Mouse (Mus musculus) testis, adult 2 months (tissue): ENCODE measurements around the gene Hs6st1. TPM values are rescaled to one million over a fixed set of nuclear protein-coding genes. Genes with fewer than 3 reads are reported as not detected.
"Not testable (repeated sequence)": the region's sequence is repeated elsewhere in the genome, so short reads cannot be mapped to it uniquely, and the experiment has no call there.

Experiments used
- H3K27ac ChIP-seq: fragments of 200-500 bp; 2 replicates; pipeline ENCODE4 v1.5.1; 2012; ENCODE audit warnings: low read depth, low read length; ENCODE audit not compliant: control insufficient read depth, insufficient read depth
- H3K27me3 ChIP-seq: fragments of 200-500 bp; 2 replicates; pipeline ENCODE4 v1.6.1; 2012; ENCODE audit warnings: mild to moderate bottlenecking, low read length, moderate library complexity; ENCODE audit not compliant: control insufficient read depth, insufficient read depth
- H3K36me3 ChIP-seq: fragments of 200-500 bp; 2 replicates; pipeline ENCODE4 v1.6.1; 2012; ENCODE audit warnings: mild to moderate bottlenecking, low read length; ENCODE audit not compliant: control insufficient read depth, insufficient read depth
- H3K4me1 ChIP-seq: fragments of 200-500 bp; 2 replicates; pipeline ENCODE4 v1.6.1; 2012; ENCODE audit warnings: low read length; ENCODE audit not compliant: control insufficient read depth, insufficient read depth
- H3K4me3 ChIP-seq: fragments of 200-500 bp; 2 replicates; pipeline ENCODE4 v1.5.1; 2012; ENCODE audit warnings: low read depth, mild to moderate bottlenecking, low read length, moderate library complexity, mixed read lengths; ENCODE audit not compliant: control insufficient read depth
- CTCF ChIP-seq: fragments of 200-500 bp; IDR thresholded peaks from 2 replicates; pipeline ENCODE4 v1.5.1; 2012; ENCODE audit warnings: low read depth, mild to moderate bottlenecking, inconsistent platforms, low read length, moderate library complexity; ENCODE audit not compliant: control insufficient read depth, insufficient read depth, insufficient replicate concordance
- POLR2A ChIP-seq: fragments of 200-500 bp; IDR thresholded peaks from 2 replicates; pipeline ENCODE4 v1.6.1; 2012; ENCODE audit warnings: low read depth, mild to moderate bottlenecking, inconsistent platforms, low read length, moderate library complexity; ENCODE audit not compliant: control insufficient read depth
- polyA plus RNA-seq: library from polyadenylated mRNA; depleted of rRNA; stranded (reverse); fragments of >200 nt; gene quantifications from 2 replicates; pipeline ENCODE4 v1.2.3, GENCODE M21; 2012; rRNA removed

The Hs6st1 gene
- polyA plus RNA-seq = 4.9 and 5.0 TPM in 2 replicates

- TF ChIP-seq POLR2A = no peak; the same call in 1 of the 2 replicates
- TF ChIP-seq CTCF = no peak
- Histone ChIP-seq H3K4me1 (peaks cover 28% of the 10 kb centered on the region), H3K27ac (0 out of 2 replicates have a peak within 1 kb of the TSS, but pooled peaks have one; percentile 4), H3K36me3 (no peaks in the 10 kb centered on the region), H3K4me3 (peak within 1 kb of the TSS; percentile 89), H3K27me3 (no peaks in the 10 kb centered on the region)
These were observed at the start of gene Hs6st1 for GRCm38 (mm10) chr1:36068076-36068475. TSS of gene Hs6st1 (plus strand) at chr1:36068400.

- H3K27ac ChIP-seq = no peak overlapping the region
- H3K36me3 ChIP-seq = no peaks in the 10 kb centered on the region
- H3K27me3 ChIP-seq = no peaks in the 10 kb centered on the region
- no peak overlapping the region for H3K4me3 ChIP-seq
- TF ChIP-seq CTCF = no peak
- TF ChIP-seq POLR2A = no peak
- peaks cover 2% of the 10 kb centered on the region; the same call in 1 of the 2 replicates for H3K4me1 ChIP-seq
These were observed 49.6 kb upstream of the Hs6st1 start for GRCm38 (mm10) chr1:36018617-36019016.

- no peaks in the 10 kb centered on the region for H3K36me3 ChIP-seq
- H3K27ac ChIP-seq = no peak overlapping the region
- no peaks in the 10 kb centered on the region for H3K27me3 ChIP-seq
- no peaks in the 10 kb centered on the region for H3K4me1 ChIP-seq
- no peak overlapping the region for H3K4me3 ChIP-seq
- TF ChIP-seq POLR2A (no peak), CTCF (no peak)
These were observed 49.0 kb upstream of the Hs6st1 start for GRCm38 (mm10) chr1:36019161-36019560.

DNA sequence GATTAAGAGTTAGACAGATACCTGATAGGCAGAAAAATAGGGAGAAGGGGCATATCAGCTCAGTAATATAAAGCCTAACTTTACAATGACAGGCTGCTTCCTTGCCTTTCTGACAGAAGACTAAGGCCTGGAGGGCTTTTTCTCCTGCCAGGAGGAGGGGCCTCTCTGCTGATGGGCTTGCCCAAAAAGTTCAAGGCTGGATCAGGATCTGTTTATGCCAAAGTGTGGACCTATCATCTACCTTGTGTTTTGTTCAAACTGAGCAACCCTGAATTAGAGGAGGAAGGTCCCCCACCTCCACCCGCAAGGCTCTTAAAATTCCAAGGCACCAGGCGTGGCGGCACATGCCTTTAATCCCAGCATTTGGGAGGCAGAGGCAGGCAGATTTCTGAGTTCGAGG lies 47.9 kb upstream of the Hs6st1 start:
- no peaks in the 10 kb centered on the region for H3K36me3 ChIP-seq
- TF ChIP-seq CTCF (no peak), POLR2A (no peak)
- no peak overlapping the region for H3K4me3 ChIP-seq
- no peaks in the 10 kb centered on the region for H3K4me1 ChIP-seq
- no peak overlapping the region for H3K27ac ChIP-seq
- H3K27me3 ChIP-seq = no peaks in the 10 kb centered on the region

DNA sequence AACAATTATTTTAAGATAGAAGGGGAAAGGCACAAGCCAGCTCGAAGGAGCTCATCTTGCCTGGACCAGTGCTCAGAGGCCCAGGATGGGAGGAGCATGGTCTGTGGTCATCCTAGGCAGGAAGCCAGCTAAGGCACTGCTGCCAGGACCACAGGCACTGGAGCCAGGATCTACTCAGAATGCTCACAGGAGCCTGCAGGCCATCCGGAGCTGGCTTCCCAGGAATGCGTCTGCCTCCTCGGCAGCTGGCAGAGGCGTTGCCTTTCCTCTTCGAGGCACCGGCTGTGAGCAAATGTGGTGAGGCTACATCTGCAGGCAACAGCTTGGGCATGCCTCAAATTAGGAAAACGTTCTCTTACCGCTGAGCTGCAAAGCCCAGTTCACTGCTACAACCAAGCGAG lies 37.8 kb upstream of the Hs6st1 start:
- Histone ChIP-seq H3K4me3 (no peak overlapping the region; the same call in 1 of the 2 replicates), H3K27me3 (no peaks in the 10 kb centered on the region), H3K27ac (peak overlapping the region; percentile 64; the same call in 1 of the 2 replicates), H3K4me1 (peaks cover 11% of the 10 kb centered on the region), H3K36me3 (no peaks in the 10 kb centered on the region)
- TF ChIP-seq POLR2A (0 out of 2 replicates have a peak, but pooled peaks have one; percentile 16), CTCF (no peak)

- no peak for TF ChIP-seq POLR2A
- TF ChIP-seq CTCF = no peak
- H3K27ac ChIP-seq = no peak overlapping the region
These were observed 29.4 kb upstream of the Hs6st1 start for GRCm38 (mm10) chr1:36038769-36039168.

GRCm38 (mm10) chr1:36042072-36042471 lies 26.1 kb upstream of the Hs6st1 start:
- Histone ChIP-seq H3K27me3 (no peaks in the 10 kb centered on the region), H3K4me1 (no peaks in the 10 kb centered on the region), H3K27ac (no peak overlapping the region), H3K4me3 (no peak overlapping the region), H3K36me3 (no peaks in the 10 kb centered on the region)
- no peak for TF ChIP-seq POLR2A
- TF ChIP-seq CTCF = no peak

More at GRCm38 (mm10) chr1:36038769-36039168, 29.4 kb upstream of the Hs6st1 start:
- Histone ChIP-seq H3K27me3 (no peaks in the 10 kb centered on the region), H3K36me3 (no peaks in the 10 kb centered on the region), H3K4me1 (no peaks in the 10 kb centered on the region), H3K4me3 (no peak overlapping the region)

DNA sequence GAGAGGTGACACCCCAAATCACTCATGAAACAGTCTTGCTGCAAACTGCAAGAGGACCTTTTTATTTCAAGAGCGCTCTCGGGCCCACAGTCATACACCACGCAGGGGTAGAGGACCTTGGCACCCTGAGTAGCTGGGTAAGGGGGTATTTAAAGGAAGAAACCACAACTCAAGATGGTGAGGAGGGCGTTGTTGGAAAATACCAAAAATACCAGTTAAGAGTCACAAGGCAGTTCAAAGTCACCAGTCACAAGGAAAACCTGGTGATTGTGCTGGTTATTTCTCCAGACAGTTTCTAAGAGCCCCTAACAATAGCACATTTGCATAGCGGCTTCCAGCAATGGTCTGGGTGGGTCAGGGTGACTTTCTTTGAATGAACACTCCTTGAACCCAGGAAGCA lies 24.4 kb upstream of the Hs6st1 start:
- H3K27ac ChIP-seq, H3K36me3 ChIP-seq, H3K4me3 ChIP-seq, H3K27me3 ChIP-seq, H3K4me1 ChIP-seq: not testable (repeated sequence)
